Mouse (Mus musculus): Measurements from ENCODE around the gene Tmbim7. TPM values are rescaled to one million over a fixed set of nuclear protein-coding genes. Genes with fewer than 3 reads are reported as not detected.

Tmbim7 gene
- polyA plus RNA-seq, 1 experiment = not detected

DNA sequence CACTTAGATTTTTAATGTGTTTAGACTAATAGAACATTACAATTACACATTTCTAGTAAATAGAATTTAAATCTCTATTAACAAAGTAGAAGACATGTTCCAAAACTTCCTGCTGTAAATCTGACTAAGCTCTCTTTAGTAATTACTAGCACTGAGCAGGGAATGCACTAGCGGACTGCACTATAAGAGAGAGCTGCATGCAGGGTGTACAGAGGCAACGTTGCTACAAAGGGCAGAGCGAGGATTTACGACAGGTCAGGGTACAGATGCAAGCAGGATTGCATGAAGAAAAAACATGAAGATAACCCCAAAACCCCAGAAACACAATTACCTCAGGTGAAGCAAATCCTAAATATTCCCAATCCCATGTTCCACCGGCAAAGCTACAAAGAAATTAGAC is 49.0 kb downstream of the Tmbim7 start:
- Histone ChIP-seq H3K27ac (ENCODE audit: insufficient read depth, low read depth, low read length) (no peak overlapping the region), H3K4me3 (ENCODE audit: insufficient read depth, low read length) (no peak overlapping the region), H3K4me1 (ENCODE audit: control insufficient read depth, insufficient read depth, low read length) (0 out of 2 replicates have a peak, but pooled peaks cover 3% of the 10 kb centered on the region)
- TF ChIP-seq CTCF (IDR thresholded peaks at IDR 0.05; ENCODE audit: low read depth, low read length) = no peak
- TF ChIP-seq POLR2A (IDR thresholded peaks at IDR 0.05; ENCODE audit: borderline replicate concordance, low read depth, low read length) = no peak

DNA sequence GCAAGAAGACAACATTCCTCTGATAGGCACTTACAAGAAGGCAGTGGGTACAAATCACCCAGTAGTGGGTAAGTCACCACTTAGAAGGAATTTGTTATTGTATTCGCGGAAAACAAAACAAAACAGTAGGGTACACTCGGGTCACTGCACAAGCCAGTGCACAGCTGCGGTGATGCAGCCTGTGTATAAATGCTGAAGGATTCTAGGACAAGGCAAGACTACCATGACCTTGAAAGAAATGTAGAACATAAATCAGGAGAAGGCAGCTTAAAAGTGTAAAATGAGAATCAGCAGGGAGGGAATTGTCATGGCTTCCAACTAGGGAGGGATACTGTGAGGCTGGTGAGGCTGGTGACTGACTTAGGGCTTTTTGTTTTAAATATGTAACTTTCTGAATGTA is 51.2 kb downstream of the Tmbim7 start:
- no peak overlapping the region for H3K4me3 ChIP-seq (ENCODE audit: insufficient read depth, low read length)
- no peak for TF ChIP-seq CTCF (IDR thresholded peaks at IDR 0.05; ENCODE audit: low read depth, low read length)
- no peak for TF ChIP-seq POLR2A (IDR thresholded peaks at IDR 0.05; ENCODE audit: borderline replicate concordance, low read depth, low read length)
- no peak overlapping the region for H3K27ac ChIP-seq (ENCODE audit: insufficient read depth, low read depth, low read length)
- H3K4me1 ChIP-seq (ENCODE audit: control insufficient read depth, insufficient read depth, low read length) = no peaks in the 10 kb centered on the region

DNA sequence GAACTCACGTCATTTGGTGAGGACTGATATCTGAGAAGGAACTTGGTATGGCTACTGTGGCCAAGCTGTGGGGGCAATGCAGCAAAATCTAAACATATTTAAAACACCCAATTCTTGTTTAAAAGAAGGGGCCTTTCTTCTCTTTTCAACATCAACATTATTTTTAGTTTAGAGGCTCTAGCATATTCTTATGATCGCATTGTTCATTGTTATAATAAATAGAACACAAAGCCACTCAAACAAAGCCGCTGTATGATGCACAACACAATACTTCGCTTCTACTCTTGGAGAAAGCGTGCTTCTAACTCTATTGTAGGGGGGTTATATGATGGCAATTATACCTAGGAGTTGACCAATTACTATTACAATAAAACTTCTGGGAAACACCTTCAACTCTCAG is 64.8 kb downstream of the Tmbim7 start:
- H3K4me1 ChIP-seq (ENCODE audit: control insufficient read depth, insufficient read depth, low read length) = no peaks in the 10 kb centered on the region
- H3K4me3 ChIP-seq (ENCODE audit: insufficient read depth, low read length) = no peak overlapping the region
- no peak overlapping the region for H3K27ac ChIP-seq (ENCODE audit: insufficient read depth, low read depth, low read length)

DNA sequence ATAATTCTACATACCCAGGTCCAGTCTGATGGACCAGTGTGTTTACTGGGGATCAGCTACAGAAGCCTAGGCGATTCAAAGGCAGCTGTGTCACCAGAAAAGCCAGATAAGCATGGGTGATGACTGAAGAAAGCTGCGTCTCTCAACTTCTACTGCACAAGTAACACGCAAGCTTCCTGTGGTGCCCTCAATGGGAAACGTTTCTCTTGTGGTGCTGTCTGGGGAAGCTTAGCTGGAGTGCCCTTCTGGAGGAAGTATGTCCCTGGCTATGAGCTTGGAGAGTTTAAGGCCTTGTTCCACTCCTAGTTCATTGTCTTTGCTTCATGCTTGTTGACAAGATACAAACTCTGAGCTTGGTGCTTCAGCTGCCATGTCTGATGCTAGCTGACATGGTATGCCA is 68.4 kb downstream of the Tmbim7 start:
- H3K27ac ChIP-seq (ENCODE audit: insufficient read depth, low read depth, low read length) = no peak overlapping the region
- H3K4me1 ChIP-seq (ENCODE audit: control insufficient read depth, insufficient read depth, low read length) = no peaks in the 10 kb centered on the region
- no peak for TF ChIP-seq CTCF (IDR thresholded peaks at IDR 0.05; ENCODE audit: low read depth, low read length)
- TF ChIP-seq POLR2A (IDR thresholded peaks at IDR 0.05; ENCODE audit: borderline replicate concordance, low read depth, low read length) = no peak
- H3K4me3 ChIP-seq (ENCODE audit: insufficient read depth, low read length) = no peak overlapping the region

More for the DNA sequence above, 64.8 kb downstream of the Tmbim7 start:
- TF ChIP-seq CTCF (IDR thresholded peaks at IDR 0.05; ENCODE audit: low read depth, low read length) (no peak), POLR2A (IDR thresholded peaks at IDR 0.05; ENCODE audit: borderline replicate concordance, low read depth, low read length) (no peak)

DNA sequence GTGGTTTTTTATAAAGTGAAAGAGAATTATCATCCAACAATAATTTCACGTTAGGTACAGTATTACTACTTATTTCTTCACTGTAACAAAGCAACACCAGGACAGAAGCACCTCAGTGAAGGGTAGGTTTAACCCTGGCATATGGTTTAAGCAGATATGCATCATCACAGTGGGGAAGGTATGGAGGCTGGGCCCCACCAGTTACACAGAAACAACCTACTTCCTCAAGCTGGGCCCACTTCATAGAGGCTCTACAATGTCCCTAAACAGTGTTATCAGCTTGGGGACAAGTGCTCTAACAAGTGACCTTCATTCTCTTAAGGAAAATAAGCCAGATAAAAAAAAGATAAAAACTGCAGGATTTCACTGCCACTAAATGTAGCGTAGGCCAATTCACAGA is 71.9 kb downstream of the Tmbim7 start:
- H3K4me3 ChIP-seq (ENCODE audit: insufficient read depth, low read length) = no peak overlapping the region
- no peaks in the 10 kb centered on the region for H3K4me1 ChIP-seq (ENCODE audit: control insufficient read depth, insufficient read depth, low read length)
- H3K27ac ChIP-seq (ENCODE audit: insufficient read depth, low read depth, low read length) = no peak overlapping the region
- TF ChIP-seq POLR2A (IDR thresholded peaks at IDR 0.05; ENCODE audit: borderline replicate concordance, low read depth, low read length) (no peak), CTCF (IDR thresholded peaks at IDR 0.05; ENCODE audit: low read depth, low read length) (no peak)

DNA sequence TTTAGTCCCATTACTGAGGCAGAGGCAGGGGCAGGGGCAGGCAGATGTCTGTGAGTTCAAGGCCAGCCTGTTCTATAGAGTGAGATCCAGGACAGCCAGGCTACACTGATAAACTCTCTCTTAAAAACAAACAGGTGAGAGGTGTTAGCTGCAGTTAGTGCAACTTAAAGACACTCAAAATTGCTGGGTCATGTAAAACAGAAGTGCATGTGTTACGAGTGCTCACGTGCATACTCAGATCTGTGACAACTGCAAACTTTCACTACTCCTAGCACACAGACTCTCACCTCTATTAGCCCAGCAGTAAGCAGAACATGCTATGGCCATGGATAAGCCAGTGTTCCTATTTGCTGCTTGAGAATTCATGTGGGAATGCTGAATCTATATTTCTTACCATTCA is 72.4 kb downstream of the Tmbim7 start:
- Histone ChIP-seq H3K4me3 (ENCODE audit: insufficient read depth, low read length) (no peak overlapping the region), H3K27ac (ENCODE audit: insufficient read depth, low read depth, low read length) (no peak overlapping the region), H3K4me1 (ENCODE audit: control insufficient read depth, insufficient read depth, low read length) (no peaks in the 10 kb centered on the region)
- TF ChIP-seq CTCF (IDR thresholded peaks at IDR 0.05; ENCODE audit: low read depth, low read length) (no peak), POLR2A (IDR thresholded peaks at IDR 0.05; ENCODE audit: borderline replicate concordance, low read depth, low read length) (no peak)

DNA sequence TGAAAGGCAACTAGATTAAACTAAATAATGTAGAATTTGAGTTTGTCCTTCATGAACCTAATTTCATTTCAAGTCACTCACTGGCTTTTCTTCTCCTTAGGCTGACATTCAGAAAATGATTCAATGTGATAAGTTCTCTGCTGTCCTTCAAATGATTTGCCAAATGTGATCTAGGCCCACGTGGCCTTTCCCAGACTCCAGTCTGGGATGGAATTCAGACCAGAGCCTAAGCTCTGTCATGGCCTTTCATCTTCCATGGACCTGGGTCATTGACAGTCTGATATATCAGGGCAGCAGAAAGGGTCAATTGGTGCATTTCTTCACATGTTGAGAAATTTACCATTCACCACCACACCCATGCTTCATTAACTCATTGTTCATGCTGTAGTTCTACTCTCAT is 74.5 kb downstream of the Tmbim7 start:
- no peak overlapping the region for H3K27ac ChIP-seq (ENCODE audit: insufficient read depth, low read depth, low read length)
- no peaks in the 10 kb centered on the region for H3K4me1 ChIP-seq (ENCODE audit: control insufficient read depth, insufficient read depth, low read length)
- TF ChIP-seq CTCF (IDR thresholded peaks at IDR 0.05; ENCODE audit: low read depth, low read length) = no peak
- no peak for TF ChIP-seq POLR2A (IDR thresholded peaks at IDR 0.05; ENCODE audit: borderline replicate concordance, low read depth, low read length)
- H3K4me3 ChIP-seq (ENCODE audit: insufficient read depth, low read length) = no peak overlapping the region

DNA sequence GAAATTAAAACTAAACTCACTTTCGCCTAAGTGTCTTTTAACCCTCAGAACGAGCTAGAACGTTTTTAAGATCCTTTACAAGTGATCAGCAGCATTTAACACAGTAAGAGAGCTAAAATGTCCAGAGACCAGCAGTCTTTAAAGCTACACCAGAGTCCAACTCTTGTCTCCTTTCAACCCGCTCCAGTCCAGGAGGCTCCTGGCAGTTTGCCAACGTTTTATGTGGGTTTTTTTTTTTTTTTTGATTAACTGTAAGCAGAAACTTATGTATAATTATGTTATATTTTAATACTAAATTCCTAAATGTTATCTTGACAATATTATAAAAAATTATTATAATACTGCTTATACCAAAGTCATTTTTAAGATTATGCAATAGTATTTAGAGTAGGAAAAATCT is 77.8 kb downstream of the Tmbim7 start:
- Histone ChIP-seq H3K4me3 (ENCODE audit: insufficient read depth, low read length) (no peak overlapping the region), H3K4me1 (ENCODE audit: control insufficient read depth, insufficient read depth, low read length) (no peaks in the 10 kb centered on the region), H3K27ac (ENCODE audit: insufficient read depth, low read depth, low read length) (no peak overlapping the region)
- TF ChIP-seq CTCF (IDR thresholded peaks at IDR 0.05; ENCODE audit: low read depth, low read length) (no peak), POLR2A (IDR thresholded peaks at IDR 0.05; ENCODE audit: borderline replicate concordance, low read depth, low read length) (no peak)

Other genes with a start within 250 kb of the Tmbim7 start
- gene Fam133b, start 107.3 kb upstream of the Tmbim7 start, polyA plus RNA-seq (2012; ENCODE audit: insufficient read depth, insufficient read length, missing spikeins) = 24.3 and 26.0 TPM in 2 replicates
- gene 1700109H08Rik, start 79.6 kb upstream of the Tmbim7 start, polyA plus RNA-seq (2012; ENCODE audit: insufficient read depth, insufficient read length, missing spikeins) = 6.4 and 7.0 TPM in 2 replicates
- 22.3 and 24.4 TPM in 2 replicates for gene Pex1, start 55.1 kb upstream of the Tmbim7 start, polyA plus RNA-seq (2012; ENCODE audit: insufficient read depth, insufficient read length, missing spikeins)
- gene Rbm48, start 54.6 kb upstream of the Tmbim7 start, polyA plus RNA-seq (2012; ENCODE audit: insufficient read depth, insufficient read length, missing spikeins) = 8.8 and 11.0 TPM in 2 replicates
- 76.2 and 81.2 TPM in 2 replicates for gene Gatad1, start 6.0 kb downstream of the Tmbim7 start, polyA plus RNA-seq (2012; ENCODE audit: insufficient read depth, insufficient read length, missing spikeins)
- gene Ankib1, start 151.7 kb downstream of the Tmbim7 start, polyA plus RNA-seq (2012; ENCODE audit: insufficient read depth, insufficient read length, missing spikeins) = 15.0 and 18.5 TPM in 2 replicates
- 42.8 and 54.8 TPM in 2 replicates for gene Krit1, start 152.0 kb downstream of the Tmbim7 start, polyA plus RNA-seq (2012; ENCODE audit: insufficient read depth, insufficient read length, missing spikeins)
- 0.41 TPM in 1 of 2 replicates, not detected in the other for gene Lrrd1, start 194.0 kb downstream of the Tmbim7 start, polyA plus RNA-seq (2012; ENCODE audit: insufficient read depth, insufficient read length, missing spikeins)
- gene Mterf1a, start 242.8 kb downstream of the Tmbim7 start, polyA plus RNA-seq (2012; ENCODE audit: insufficient read depth, insufficient read length, missing spikeins) = 6.2 and 11.4 TPM in 2 replicates

Measured in bone marrow macrophage, adult 2 months (primary cell).